Mouse (Mus musculus) CH12.LX (cell line): ENCODE measurements at regions not wholly inside any gene's neighbourhood (a gene's known extent, or its start where the extent isn't known, plus 50 kb on each side); places are given as distances from the start of the nearest gene placed in this dataset.

ENCODE experiments used
- DNase-seq: peaks from one replicate; pipeline ENCODE4 v3.0.0-alpha.2; 2013; ENCODE audit errors: extremely low read depth
- H3K27ac ChIP-seq: 2 replicates; pipeline ENCODE4 v1.5.1; 2012; ENCODE audit warnings: low read depth, mild to moderate bottlenecking, control low read depth, moderate library complexity; ENCODE audit not compliant: insufficient read depth
- H3K27me3 ChIP-seq: replicated peaks from 2 replicates; pipeline ENCODE3; 2012; ENCODE audit warnings: inconsistent platforms
- H3K36me3 ChIP-seq, 2 experiments: replicated peaks in 1 of 2; 2 replicates each; pipeline versions ENCODE3 to v1.6.1; 2012; ENCODE audit warnings: inconsistent platforms in 1 of 2, low read length in 1 of 2, mild to moderate bottlenecking in 1 of 2, mixed read lengths in 1 of 2, moderate library complexity in 1 of 2; ENCODE audit not compliant: control insufficient read depth in 1 of 2, insufficient read depth in 1 of 2
- H3K4me1 ChIP-seq, 2 experiments: 2 replicates each; pipeline ENCODE4 v1.6.1; 2012; ENCODE audit warnings: inconsistent platforms in 1 of 2, moderate library complexity in 1 of 2; ENCODE audit not compliant: insufficient read depth in 2 of 2, control insufficient read depth in 1 of 2
- H3K4me2 ChIP-seq: 2 replicates; pipeline ENCODE4 v1.6.1; 2012; ENCODE audit warnings: low read depth, mild to moderate bottlenecking, control low read depth; ENCODE audit not compliant: poor library complexity, insufficient read depth, severe bottlenecking
- H3K4me3 ChIP-seq, 3 experiments: fragments of 150-350 bp in 1 of 3; sonication (generic) in 1 of 3; replicated peaks in 1 of 3; 2 replicates each; pipeline versions ENCODE3 to v1.5.1; 2011 to 2012; ENCODE audit warnings: low read depth in 2 of 3, low read length in 2 of 3, mild to moderate bottlenecking in 2 of 3, moderate library complexity in 2 of 3, control low read depth in 1 of 3, improper control_type of control experiment in 1 of 3, inconsistent platforms in 1 of 3, mixed read lengths in 1 of 3; ENCODE audit not compliant: poor library complexity in 1 of 3
- H3K79me2 ChIP-seq: replicated peaks from 2 replicates; pipeline ENCODE4 v1.6.1; 2012; ENCODE audit warnings: mild to moderate bottlenecking, moderate library complexity; ENCODE audit not compliant: control insufficient read depth, poor library complexity, insufficient read depth, severe bottlenecking; ENCODE audit errors: extremely low read depth
- H3K9ac ChIP-seq: 2 replicates; pipeline ENCODE4 v1.6.1; 2012; ENCODE audit warnings: low read depth, mild to moderate bottlenecking, control low read depth, moderate library complexity; ENCODE audit not compliant: insufficient read depth
- H3K9me3 ChIP-seq: replicated peaks from 2 replicates; pipeline ENCODE3; 2012; ENCODE audit warnings: low read length, inconsistent platforms, mixed read lengths
- CHD2 ChIP-seq: IDR thresholded peaks from 2 replicates; pipeline ENCODE4 v1.6.1; 2011; ENCODE audit warnings: low read length, improper control_type of control experiment
- CTCF ChIP-seq, 2 experiments: IDR thresholded peaks in 1 of 2; conservative IDR thresholded peaks in 1 of 2; 2 replicates each; pipeline ENCODE4 v1.5.1; 2011 to 2012; ENCODE audit warnings: low read depth in 2 of 2, low read length in 2 of 2, improper control_type of control experiment in 1 of 2, inconsistent platforms in 1 of 2, mild to moderate bottlenecking in 1 of 2, moderate library complexity in 1 of 2
- EP300 ChIP-seq: IDR thresholded peaks from 2 replicates; pipeline ENCODE4 v1.6.1; 2011; ENCODE audit warnings: low read length, improper control_type of control experiment
- HCFC1 ChIP-seq: IDR thresholded peaks from 2 replicates; pipeline ENCODE4 v1.6.1; 2012; ENCODE audit warnings: low read depth, mild to moderate bottlenecking, inconsistent platforms, low read length, improper control_type of control experiment
- IRF4 ChIP-seq: IDR thresholded peaks from 2 replicates; pipeline ENCODE4 v1.6.1; 2014; ENCODE audit warnings: low read depth, mild to moderate bottlenecking, inconsistent platforms, low read length, improper control_type of control experiment
- KAT2A ChIP-seq: IDR thresholded peaks from 2 replicates; pipeline ENCODE4 v1.6.1; 2012; ENCODE audit warnings: low read length, improper control_type of control experiment, inconsistent platforms; ENCODE audit not compliant: insufficient replicate concordance
- MAFK ChIP-seq: IDR thresholded peaks from 2 replicates; pipeline ENCODE4 v1.6.1; 2011; ENCODE audit warnings: low read length, improper control_type of control experiment; ENCODE audit not compliant: insufficient replicate concordance
- MAX ChIP-seq: IDR thresholded peaks from 2 replicates; pipeline ENCODE4 v1.6.1; 2011; ENCODE audit warnings: low read length, improper control_type of control experiment
- MAZ ChIP-seq: IDR thresholded peaks from 2 replicates; pipeline ENCODE4 v1.6.1; 2012; ENCODE audit warnings: low read depth, mild to moderate bottlenecking, inconsistent platforms, low read length, improper control_type of control experiment, moderate library complexity
- MEF2A ChIP-seq: IDR thresholded peaks from 2 replicates; pipeline ENCODE4 v1.6.1; 2014; ENCODE audit warnings: low read depth, mild to moderate bottlenecking, inconsistent platforms, low read length, improper control_type of control experiment, borderline replicate concordance
- MYC ChIP-seq: IDR thresholded peaks from 2 replicates; pipeline ENCODE4 v1.6.1; 2011; ENCODE audit warnings: low read depth, mild to moderate bottlenecking, improper control_type of control experiment, low read length
- NELFE ChIP-seq: IDR thresholded peaks from 2 replicates; pipeline ENCODE4 v1.6.1; 2011; ENCODE audit warnings: low read depth, low read length, improper control_type of control experiment
- NRF1 ChIP-seq: IDR thresholded peaks from 2 replicates; pipeline ENCODE4 v1.6.1; 2014; ENCODE audit warnings: low read depth, mild to moderate bottlenecking, inconsistent platforms, low read length, improper control_type of control experiment, moderate library complexity
- PAX5 ChIP-seq: IDR thresholded peaks from 2 replicates; pipeline ENCODE4 v1.6.1; 2012; ENCODE audit warnings: low read length, inconsistent platforms, mixed read lengths
- POLR2A ChIP-seq: IDR thresholded peaks from 2 replicates; pipeline ENCODE4 v1.6.1; 2011; ENCODE audit warnings: low read depth, mild to moderate bottlenecking, improper control_type of control experiment, low read length
- RAD21 ChIP-seq: IDR thresholded peaks from 2 replicates; pipeline ENCODE4 v1.6.1; 2011; ENCODE audit warnings: low read depth, mild to moderate bottlenecking, low read length, improper control_type of control experiment, moderate library complexity
- RCOR1 ChIP-seq: conservative IDR thresholded peaks from 2 replicates; pipeline ENCODE4 v1.6.1; 2012; ENCODE audit warnings: low read depth, mild to moderate bottlenecking, inconsistent platforms, low read length, improper control_type of control experiment
- SIN3A ChIP-seq: IDR thresholded peaks from 2 replicates; pipeline ENCODE4 v1.6.1; 2012; ENCODE audit warnings: low read length, improper control_type of control experiment, inconsistent platforms
- TCF12 ChIP-seq: IDR thresholded peaks from 2 replicates; pipeline ENCODE4 v1.6.1; 2014; ENCODE audit warnings: low read depth, mild to moderate bottlenecking, inconsistent platforms, low read length, improper control_type of control experiment
- ZC3H11A ChIP-seq: IDR thresholded peaks from 2 replicates; pipeline ENCODE4 v1.6.1; 2012; ENCODE audit warnings: low read depth, mild to moderate bottlenecking, inconsistent platforms, low read length, improper control_type of control experiment
- ZKSCAN1 ChIP-seq: IDR thresholded peaks from 2 replicates; pipeline ENCODE4 v1.6.1; 2012; ENCODE audit warnings: low read depth, inconsistent platforms, low read length, improper control_type of control experiment, borderline replicate concordance
- dilution Hi-C: fragments of 300-500 bp; cut with MboI; formaldehyde crosslinking; loops from 2 replicates; pipeline ENCODE4 v1.14.3; 2020; ENCODE audit warnings: low sequenced_read_pairs; ENCODE audit not compliant: extremely low pct_unique_long_range_greater_than_20kb, extremely low pct_ligation_motif_present
- in situ Hi-C: fragments of 300-500 bp; cut with MboI; formaldehyde crosslinking; loops from 3 replicates; pipeline ENCODE4 v1.14.3; 2019; ENCODE audit warnings: low sequenced_read_pairs, low pct_ligation_motif_present, low pct_unique_long_range_greater_than_20kb, mixed read lengths

- no peak overlapping the region for H3K9ac ChIP-seq
- no peak overlapping the region for H3K4me3 ChIP-seq
- H3K27me3 ChIP-seq, result no peaks in the 10 kb centered on the region
- H3K4me1 ChIP-seq, result no peaks in the 10 kb centered on the region
- no peaks in the 10 kb centered on the region for H3K79me2 ChIP-seq
- in situ Hi-C loops, result no loop called here
- no peaks in the 10 kb centered on the region for H3K36me3 ChIP-seq
- no peak for TF ChIP-seq HCFC1
- no peak for TF ChIP-seq POLR2A
- TF ChIP-seq MAFK, result no peak
- no peak for TF ChIP-seq PAX5
- TF ChIP-seq RAD21, result no peak
- TF ChIP-seq MAZ, result no peak
- dilution Hi-C loops, result no loop called here
- DNase-seq, result no peak
- H3K9me3 ChIP-seq, result peaks cover 84% of the 10 kb centered on the region
- H3K4me2 ChIP-seq, result no peak overlapping the region
- H3K27ac ChIP-seq, result no peak overlapping the region
Observed at GRCm38 (mm10) chr9:113263636-113264035, 444.4 kb downstream of the Pdcd6ip start.

GRCm38 (mm10) chr9:113260296-113260695, 447.8 kb downstream of the Pdcd6ip start:
- Histone ChIP-seq H3K9me3 (peaks cover 82% of the 10 kb centered on the region), H3K79me2 (no peaks in the 10 kb centered on the region), H3K27ac (no peak overlapping the region), H3K4me1 (no peaks in the 10 kb centered on the region), H3K4me2 (no peak overlapping the region), H3K27me3 (no peaks in the 10 kb centered on the region), H3K9ac (no peak overlapping the region), H3K4me3 (no peak overlapping the region), H3K36me3 (no peaks in the 10 kb centered on the region)
- dilution Hi-C loops, result no loop called here
- in situ Hi-C loops, result no loop called here
- TF ChIP-seq TCF12 (no peak), ZC3H11A (no peak), CTCF (conservative IDR thresholded peaks at IDR 0.05 in 1 of 2, IDR thresholded peaks at IDR 0.05 in 1 of 2; ENCODE audit: low read depth in 2 of 2, low read length in 2 of 2) (no peak), SIN3A (no peak), MAFK (no peak), NELFE (no peak)
- no peak for DNase-seq

GRCm38 (mm10) chr9:113258556-113258955, 449.5 kb downstream of the Pdcd6ip start:
- dilution Hi-C loops, result no loop called here
- no peaks in the 10 kb centered on the region for H3K4me1 ChIP-seq
- no peak overlapping the region for H3K4me3 ChIP-seq
- no peak overlapping the region for H3K4me2 ChIP-seq
- peaks cover 76% of the 10 kb centered on the region for H3K9me3 ChIP-seq
- in situ Hi-C loops, result no loop called here
- H3K27me3 ChIP-seq, result no peaks in the 10 kb centered on the region
- no peaks in the 10 kb centered on the region for H3K79me2 ChIP-seq
- no peaks in the 10 kb centered on the region for H3K36me3 ChIP-seq
- no peak for DNase-seq
- H3K9ac ChIP-seq, result no peak overlapping the region
- no peak for TF ChIP-seq CHD2
- no peak for TF ChIP-seq EP300
- no peak for TF ChIP-seq CTCF (conservative IDR thresholded peaks at IDR 0.05 in 1 of 2, IDR thresholded peaks at IDR 0.05 in 1 of 2; ENCODE audit: low read depth in 2 of 2, low read length in 2 of 2)
- TF ChIP-seq IRF4, result no peak
- TF ChIP-seq MAX, result no peak
- no peak for TF ChIP-seq ZC3H11A
- TF ChIP-seq MEF2A, result no peak
- no peak for TF ChIP-seq RCOR1
- TF ChIP-seq ZKSCAN1, result no peak
- TF ChIP-seq KAT2A, result no peak
- no peak for TF ChIP-seq HCFC1
- TF ChIP-seq TCF12, result no peak
- no peak for TF ChIP-seq NRF1
- no peak for TF ChIP-seq MYC
- TF ChIP-seq, all 38 proteins: peak for 0
- H3K27ac ChIP-seq, result no peak overlapping the region
